Mouse (Mus musculus) Patski (cell line): ENCODE results near the gene Zfp526. TPM values are rescaled to one million over a fixed set of nuclear protein-coding genes. Genes with fewer than 3 reads are reported as not detected.

Source experiments
- ATAC-seq: fragments of 100-300 bp; one replicate; pipeline ENCODE4 v1.8.0; 2021
- CTCF ChIA-PET: fragments of 350-600 bp; sonication (Branson Sonifier 250); formaldehyde crosslinking; loops from one replicate; lab custom pipeline; 2022; ENCODE audit warnings: inconsistent platforms; lab: Charles Lee
- POLR2A ChIA-PET: fragments of 350-600 bp; sonication (Branson Sonifier 250); formaldehyde crosslinking; loops from one replicate; lab custom pipeline; 2022; ENCODE audit warnings: antibody characterized with exemption, inconsistent platforms; lab: Charles Lee
- DNase-seq: peaks from one replicate; pipeline ENCODE4 v3.0.0-alpha.2; 2011; ENCODE audit warnings: low read depth, low spot score
- H3K27me3 ChIP-seq: fragments of 371-371 bp; one replicate; pipeline ENCODE4 v1.5.1; 2021
- CTCF ChIP-seq: fragments of 100-300 bp; IDR thresholded peaks from one replicate; pipeline ENCODE4 v1.5.1; 2021
- in situ Hi-C: fragments of 300-500 bp; cut with MboI; formaldehyde crosslinking; loops from 3 replicates; pipeline ENCODE4 v1.11.1; 2018; ENCODE audit warnings: low pct_unique_long_range_greater_than_20kb, mixed read lengths
- polyA plus RNA-seq: library from polyadenylated mRNA; unstranded; gene quantifications from one replicate; pipeline ENCODE4 v1.2.3, GENCODE M21; 2021

The Zfp526 gene
- 7.6 TPM for polyA plus RNA-seq

DNA sequence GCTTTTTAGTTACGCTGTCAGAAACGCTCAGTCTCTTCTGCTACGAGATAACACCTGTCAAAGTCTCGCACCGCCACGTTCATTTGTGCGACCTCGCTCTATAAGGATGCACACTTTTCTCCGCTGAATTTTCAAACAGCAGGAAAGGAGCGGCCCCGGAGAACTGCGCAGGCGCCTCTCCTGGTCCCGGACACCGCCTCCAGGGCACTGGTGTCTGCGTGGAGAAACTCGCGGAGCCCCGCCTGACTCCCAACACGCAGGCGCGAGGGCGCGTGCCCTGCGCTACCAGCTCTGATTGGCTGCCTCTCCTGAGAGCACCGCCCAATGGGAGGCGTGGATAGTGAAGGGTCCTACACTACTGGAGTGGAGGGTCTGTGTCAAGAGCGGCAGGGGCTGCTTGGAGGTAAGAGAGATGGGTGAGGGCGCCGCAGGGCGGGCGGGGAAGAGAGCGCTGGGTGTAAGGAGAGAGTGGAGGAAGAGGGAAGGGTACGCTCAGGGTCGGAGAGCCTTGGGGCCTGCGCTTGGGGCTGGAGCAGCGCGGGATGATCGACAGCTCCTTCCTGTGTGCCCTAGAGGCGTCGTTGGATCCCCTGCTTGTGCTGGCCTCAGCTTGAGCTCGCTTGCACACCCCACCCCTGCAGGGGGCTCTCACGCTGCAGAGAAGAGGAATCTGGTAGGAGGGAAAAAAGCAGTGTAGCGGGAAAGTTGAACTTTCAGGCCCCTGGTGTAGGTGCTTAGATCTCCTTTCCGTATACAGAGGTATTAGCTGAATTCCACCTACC lies at the start of gene Zfp526:
TSS of gene Zfp526 (plus strand) at position 324 of the 782 bp plus-strand sequence.
- H3K27me3 ChIP-seq: no peaks in the 10 kb centered on the region
- TF ChIP-seq CTCF: no peak
- ATAC-seq (peak; percentile 78), DNase-seq (peak; percentile 81)
- CTCF ChIA-PET: interaction anchor here (1.3 to 1.8 kb wide), 4 partner anchors 11 to 188 kb away, joined by 3 to 6 read pairs (median 4); no protein-coding TSS in a partner anchor
- in situ Hi-C loops: no loop called here
- POLR2A ChIA-PET: interaction anchor here (0.7 to 5.0 kb wide), 4 partner anchors 15 to 58 kb away, joined by 3 to 32 read pairs (median 3); partner anchors contain the start of gene Gsk3a

DNA sequence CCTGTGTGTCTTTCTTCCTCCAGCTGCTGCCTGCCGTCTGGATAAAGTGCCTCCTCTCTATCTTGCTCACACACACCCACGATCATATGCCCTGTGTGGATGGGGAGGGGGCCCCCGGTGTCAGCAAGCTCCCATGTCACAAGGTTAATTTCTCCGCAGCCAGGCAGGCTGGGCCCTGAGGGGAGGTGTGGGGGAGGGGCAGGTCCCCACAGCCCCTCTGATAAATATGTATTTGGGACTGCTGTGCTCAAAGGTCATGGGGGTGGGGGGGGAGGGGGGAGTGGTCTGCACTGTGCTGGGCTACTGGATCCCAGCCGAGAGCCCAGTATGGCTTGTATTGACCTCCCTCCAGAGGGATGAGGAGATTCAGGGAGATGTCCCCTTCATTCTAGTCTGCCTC lies 48.6 kb upstream of the Zfp526 start:
- POLR2A ChIA-PET: no interaction called here
- CTCF ChIA-PET: no interaction called here
- DNase-seq: no peak
- ATAC-seq: no peak
- peaks cover 72% of the 10 kb centered on the region for H3K27me3 ChIP-seq
- TF ChIP-seq CTCF: no peak
- in situ Hi-C loops: no loop called here

DNA sequence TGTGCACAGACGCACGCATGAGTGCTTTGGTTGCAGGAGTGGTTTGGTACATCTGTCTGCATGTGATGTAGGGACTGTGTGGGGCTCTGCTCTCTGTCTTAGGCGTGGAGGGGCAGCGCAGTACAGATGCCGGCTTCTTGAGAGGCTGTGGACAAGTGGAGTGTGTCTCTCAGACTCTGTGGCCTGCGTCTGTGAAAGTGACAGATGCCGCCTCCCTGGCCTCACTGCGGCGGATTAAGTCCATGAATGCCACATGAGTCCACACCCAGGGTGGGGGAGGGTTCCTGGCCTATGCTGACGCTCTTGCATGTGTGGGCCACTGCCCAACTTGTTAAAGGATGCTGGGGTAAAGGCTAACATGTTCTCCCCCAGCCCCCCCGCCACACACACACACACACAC lies 46.9 kb upstream of the Zfp526 start:
- peaks cover 74% of the 10 kb centered on the region for H3K27me3 ChIP-seq
- POLR2A ChIA-PET: no interaction called here

DNA sequence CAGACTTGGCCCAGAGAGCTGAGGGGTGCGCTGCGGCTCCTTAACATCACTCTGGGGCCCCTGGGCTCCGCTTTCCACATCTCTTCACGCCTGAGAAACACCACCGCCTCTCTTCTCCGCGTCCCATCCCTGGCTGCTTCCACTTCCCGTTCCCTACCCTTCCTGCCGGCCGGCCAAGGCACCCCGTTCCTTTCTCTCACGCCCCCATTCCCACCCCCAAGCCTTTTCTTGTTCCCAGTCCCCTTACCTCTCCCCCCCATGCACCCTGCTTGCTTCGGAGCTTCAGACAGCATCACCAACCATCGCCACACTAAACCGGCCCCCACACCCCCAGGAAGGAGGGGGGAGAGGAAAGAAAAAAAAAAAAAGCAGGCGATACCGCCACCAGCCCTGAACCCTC lies 42.9 kb upstream of the Zfp526 start:
- CTCF ChIA-PET: interaction anchor here (1.6 kb wide), 1 partner anchor 9 kb away, joined by 10 read pairs; no protein-coding TSS in a partner anchor
- TF ChIP-seq CTCF: no peak
- POLR2A ChIA-PET: interaction anchor here (0.8 kb wide), 1 partner anchor 9 kb away, joined by 4 read pairs; no protein-coding TSS in a partner anchor
- no peak for ATAC-seq
- DNase-seq: no peak
- peaks cover 66% of the 10 kb centered on the region for H3K27me3 ChIP-seq
- in situ Hi-C loops: loop anchor here (25.0 kb wide), 1 partner anchor 409 kb away; no protein-coding TSS in a partner anchor

More for the DNA sequence above, 46.9 kb upstream of the Zfp526 start:
- in situ Hi-C loops: no loop called here
- TF ChIP-seq CTCF: no peak
- CTCF ChIA-PET: no interaction called here
- DNase-seq (no peak), ATAC-seq (no peak)

DNA sequence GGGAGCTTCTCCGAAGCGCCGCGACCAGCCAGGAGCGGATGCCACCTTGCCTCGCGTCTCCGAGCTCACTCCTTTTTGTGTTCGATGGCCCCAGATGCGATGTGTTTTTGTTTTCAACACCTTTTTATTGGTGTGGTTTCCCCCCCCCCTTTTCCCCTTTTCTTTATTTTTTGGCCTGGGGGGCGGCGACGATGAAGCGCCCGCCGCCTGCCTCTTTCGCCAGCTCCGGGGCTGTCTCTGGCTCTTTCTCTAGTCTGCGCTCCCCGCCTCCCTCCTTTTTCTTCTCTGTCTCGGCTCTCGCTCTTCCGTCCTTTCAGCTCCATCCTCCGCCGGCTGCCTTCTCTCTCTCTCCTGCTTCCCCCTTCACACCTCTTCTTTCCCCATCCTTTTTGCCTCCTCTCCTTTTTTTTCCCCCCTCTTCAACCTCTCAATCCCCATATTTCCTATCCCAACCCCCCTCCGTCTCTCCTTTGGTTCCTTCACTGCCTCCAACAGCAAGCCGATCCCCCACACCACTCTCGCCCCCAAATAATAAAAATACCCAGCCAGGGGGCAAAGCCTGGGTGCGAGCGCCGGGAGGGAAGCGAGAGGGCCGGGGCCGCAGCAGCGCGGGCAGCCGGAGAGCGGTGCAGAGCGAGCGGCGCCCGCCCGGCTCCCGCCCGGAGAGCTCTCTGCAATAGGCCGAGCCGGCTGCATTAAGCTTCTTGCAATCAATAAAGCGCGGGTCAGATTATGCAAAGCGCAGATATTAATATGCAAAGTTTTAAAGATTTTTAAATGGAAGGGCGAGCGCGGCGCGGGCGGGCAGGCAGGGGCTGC lies 42.2 kb upstream of the Zfp526 start:
- in situ Hi-C loops: loop anchor here (25.0 kb wide), 1 partner anchor 408 kb away; no protein-coding TSS in a partner anchor
- ATAC-seq (peak; percentile 72), DNase-seq (no peak)
- TF ChIP-seq CTCF: no peak
- CTCF ChIA-PET: interaction anchor here (0.6 to 1.6 kb wide), 2 partner anchors 9 to 73 kb away, joined by 3 to 10 read pairs; no protein-coding TSS in a partner anchor
- H3K27me3 ChIP-seq: peaks cover 63% of the 10 kb centered on the region
- POLR2A ChIA-PET: interaction anchor here (0.8 kb wide), 1 partner anchor 10 kb away, joined by 4 read pairs; no protein-coding TSS in a partner anchor

DNA sequence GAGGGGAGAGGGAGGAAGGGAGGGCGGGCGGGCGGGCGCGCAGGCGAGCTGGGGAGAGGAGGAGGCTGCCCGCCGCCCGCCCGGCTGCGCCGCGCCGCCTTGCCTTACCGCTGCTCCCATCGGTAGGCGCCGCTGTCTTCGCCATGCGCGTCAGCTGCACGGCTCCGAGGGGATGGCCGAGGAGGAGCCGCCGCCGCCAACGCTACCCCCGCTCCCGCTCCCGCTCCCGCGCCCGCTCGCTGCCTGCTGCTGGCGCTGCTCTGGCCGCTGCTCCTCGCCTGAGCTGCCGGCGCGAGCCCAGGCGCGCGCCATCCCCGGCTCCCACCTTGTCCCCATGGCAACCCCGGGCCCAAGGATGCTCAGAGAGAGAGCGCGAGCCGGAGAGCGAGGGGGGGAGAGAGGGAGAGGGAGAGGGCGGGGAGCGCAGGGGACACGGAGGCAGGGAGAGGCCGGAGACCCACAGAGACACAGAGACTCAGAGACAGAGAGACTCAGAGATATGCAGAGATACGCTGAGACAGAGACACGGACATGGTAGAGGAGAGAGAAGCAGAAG lies 41.5 kb upstream of the Zfp526 start, which contains the start of gene Pou2f2:
TSS of gene Pou2f2 (minus strand) at position 121 of the 556 bp plus-strand sequence.
- ChIA-PET CTCF (interaction anchor here (0.6 to 1.6 kb wide), 2 partner anchors 8 to 74 kb away, joined by 3 to 10 read pairs; no protein-coding TSS in a partner anchor), POLR2A (no interaction called here)
- no peak for DNase-seq
- TF ChIP-seq CTCF: no peak
- in situ Hi-C loops: loop anchor here (5.0 to 25.0 kb wide), 2 partner anchors 47 to 408 kb away; no protein-coding TSS in a partner anchor
- peaks cover 58% of the 10 kb centered on the region for H3K27me3 ChIP-seq
- ATAC-seq: peak; percentile 82

DNA sequence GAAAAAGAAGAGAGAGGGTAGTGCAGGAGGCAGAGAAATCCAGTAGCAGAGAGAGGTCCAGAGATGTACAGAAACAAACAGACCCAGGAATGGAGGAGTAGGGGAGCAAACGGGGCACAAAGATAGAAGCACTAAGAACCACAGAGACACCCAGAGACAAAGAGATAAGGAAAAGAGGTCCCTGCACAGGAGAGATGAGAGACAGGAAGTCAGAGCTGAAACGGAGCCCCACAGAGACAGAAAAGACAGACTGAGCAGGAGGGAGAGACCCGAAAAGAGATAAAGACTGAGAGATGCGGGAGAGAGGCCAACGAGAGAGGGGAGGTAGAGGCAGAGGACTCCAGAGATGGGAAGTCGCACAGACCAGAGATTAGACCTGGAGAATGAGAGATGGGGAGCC lies 40.7 kb upstream of the Zfp526 start:
- in situ Hi-C loops: loop anchor here (5.0 to 25.0 kb wide), 2 partner anchors 48 to 407 kb away; no protein-coding TSS in a partner anchor
- ChIA-PET POLR2A (no interaction called here), CTCF (no interaction called here)
- DNase-seq (no peak), ATAC-seq (no peak)
- no peak for TF ChIP-seq CTCF
- peaks cover 51% of the 10 kb centered on the region for H3K27me3 ChIP-seq

DNA sequence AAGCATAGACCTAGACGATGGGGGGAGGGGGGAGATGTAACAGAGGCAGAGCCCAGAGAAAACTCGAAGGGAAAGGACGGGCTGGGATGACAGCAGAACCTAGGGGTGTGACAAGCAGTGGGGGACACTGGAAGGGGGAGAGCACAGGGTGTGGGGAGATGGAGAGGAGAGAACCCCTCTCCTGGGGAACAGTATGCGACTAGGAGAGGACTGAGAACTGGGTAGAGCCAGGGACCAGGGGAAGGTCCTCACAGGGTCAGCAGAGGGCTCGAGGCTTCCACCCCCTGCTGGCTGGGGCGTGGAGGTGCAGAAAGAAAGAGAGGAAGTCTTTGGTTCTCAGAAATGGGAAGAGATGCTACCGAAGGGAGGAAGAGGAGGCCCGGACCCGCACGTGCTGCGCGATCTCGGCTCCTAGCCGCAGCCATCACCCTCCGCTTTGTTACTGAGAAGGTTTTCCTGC lies 39.9 kb upstream of the Zfp526 start:
- DNase-seq (no peak), ATAC-seq (no peak)
- in situ Hi-C loops: loop anchor here (5.0 to 25.0 kb wide), 2 partner anchors 49 to 406 kb away; no protein-coding TSS in a partner anchor
- peaks cover 46% of the 10 kb centered on the region for H3K27me3 ChIP-seq
- POLR2A ChIA-PET: no interaction called here
- TF ChIP-seq CTCF: peak; percentile 69
- CTCF ChIA-PET: no interaction called here

DNA sequence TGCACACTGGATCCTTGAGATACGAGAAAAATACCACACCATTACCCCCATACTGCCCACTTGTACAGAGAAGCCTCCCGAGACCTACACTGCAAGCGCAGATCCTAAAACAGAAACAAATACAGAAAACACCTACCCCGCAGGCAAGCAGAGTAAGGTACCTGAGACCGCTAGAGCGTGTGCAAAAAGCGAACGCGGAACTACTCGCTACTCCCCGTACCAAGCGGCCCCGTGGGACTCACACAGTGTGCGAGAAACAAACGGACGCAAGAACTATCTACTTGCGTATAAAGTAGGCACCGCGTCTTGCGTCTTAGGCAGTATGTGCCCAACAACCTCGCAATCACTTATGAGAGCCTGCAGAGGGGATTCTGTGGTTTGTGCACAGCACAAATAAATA lies 39.4 kb upstream of the Zfp526 start:
- ChIA-PET CTCF (no interaction called here), POLR2A (no interaction called here)
- ATAC-seq (no peak), DNase-seq (no peak)
- in situ Hi-C loops: loop anchor here (5.0 to 25.0 kb wide), 2 partner anchors 50 to 405 kb away; no protein-coding TSS in a partner anchor
- H3K27me3 ChIP-seq: peaks cover 41% of the 10 kb centered on the region
- TF ChIP-seq CTCF: no peak

DNA sequence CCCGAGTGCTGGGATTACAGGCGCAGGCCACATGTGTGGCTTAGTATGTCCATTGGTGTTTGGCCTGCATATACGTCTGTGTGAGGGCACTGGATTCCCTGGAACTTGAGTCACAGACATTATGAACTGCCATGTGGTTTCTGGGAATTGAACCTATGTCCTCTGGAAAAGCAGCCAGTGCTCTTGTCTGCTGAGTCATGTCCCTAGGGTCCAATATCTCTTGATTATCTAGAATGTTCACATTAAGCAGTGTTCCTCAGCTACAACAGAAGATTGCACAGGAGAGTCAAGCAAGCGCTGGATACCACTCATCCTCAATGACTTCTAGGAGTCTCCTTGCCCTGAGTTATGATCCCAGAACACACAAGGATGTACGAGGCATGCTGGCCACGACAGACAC lies 37.1 kb upstream of the Zfp526 start:
- in situ Hi-C loops: loop anchor here (5.0 to 25.0 kb wide), 2 partner anchors 52 to 403 kb away; no protein-coding TSS in a partner anchor
- DNase-seq (no peak), ATAC-seq (no peak)
- POLR2A ChIA-PET: no interaction called here
- peaks cover 21% of the 10 kb centered on the region for H3K27me3 ChIP-seq
- no peak for TF ChIP-seq CTCF
- CTCF ChIA-PET: no interaction called here
